Mouse (Mus musculus): ENCODE measurements around the gene Olfr883.

Gene Olfr883

DNA sequence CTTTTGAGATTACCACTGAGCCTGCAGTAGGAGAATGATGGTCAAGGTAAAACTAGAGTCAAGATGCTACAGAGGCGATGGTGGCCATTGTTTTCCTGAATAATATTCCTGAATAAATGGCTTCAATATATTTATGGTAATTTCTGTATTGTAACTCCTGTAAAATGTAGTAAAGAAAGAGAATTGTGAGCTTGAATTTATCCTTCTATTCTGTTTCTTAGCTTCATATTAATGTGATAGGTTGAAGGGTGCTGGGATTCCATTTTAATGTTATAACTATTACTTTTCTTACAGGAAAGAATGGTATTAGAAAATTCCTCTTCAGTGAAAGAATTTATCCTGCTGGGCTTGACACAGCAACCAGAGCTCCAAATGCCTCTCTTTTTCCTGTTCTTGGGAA, at the start of gene Olfr883:
Gene Olfr883, plus strand, starts transcription at position 301 of the 400 bp plus-strand sequence.
- DNase-seq (ENCODE audit: low read depth, low spot score): no peak

DNA sequence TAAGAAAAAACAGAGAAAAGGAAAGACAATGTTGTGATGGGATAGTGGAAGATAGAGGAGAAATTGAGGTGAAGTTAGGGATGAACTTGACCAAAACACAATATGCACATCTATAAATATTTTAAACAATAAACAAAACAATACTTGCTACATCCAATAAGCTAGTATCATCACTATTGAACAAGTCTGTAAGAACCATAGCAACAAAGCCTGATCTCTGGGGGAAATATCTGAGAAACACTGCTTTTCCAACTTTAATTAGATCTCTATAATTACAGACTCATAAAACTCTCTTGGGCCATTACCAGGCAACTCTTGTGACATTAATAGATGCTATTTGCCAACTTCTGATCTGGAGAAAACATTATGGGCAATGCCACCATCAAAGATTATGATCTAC, 34.1 kb upstream of the Olfr883 start, which contains the start of gene Olfr881:
Gene Olfr881, plus strand, starts transcription at position 301 of the 400 bp plus-strand sequence.
- DNase-seq (ENCODE audit: low read depth, low spot score): no peak

DNA sequence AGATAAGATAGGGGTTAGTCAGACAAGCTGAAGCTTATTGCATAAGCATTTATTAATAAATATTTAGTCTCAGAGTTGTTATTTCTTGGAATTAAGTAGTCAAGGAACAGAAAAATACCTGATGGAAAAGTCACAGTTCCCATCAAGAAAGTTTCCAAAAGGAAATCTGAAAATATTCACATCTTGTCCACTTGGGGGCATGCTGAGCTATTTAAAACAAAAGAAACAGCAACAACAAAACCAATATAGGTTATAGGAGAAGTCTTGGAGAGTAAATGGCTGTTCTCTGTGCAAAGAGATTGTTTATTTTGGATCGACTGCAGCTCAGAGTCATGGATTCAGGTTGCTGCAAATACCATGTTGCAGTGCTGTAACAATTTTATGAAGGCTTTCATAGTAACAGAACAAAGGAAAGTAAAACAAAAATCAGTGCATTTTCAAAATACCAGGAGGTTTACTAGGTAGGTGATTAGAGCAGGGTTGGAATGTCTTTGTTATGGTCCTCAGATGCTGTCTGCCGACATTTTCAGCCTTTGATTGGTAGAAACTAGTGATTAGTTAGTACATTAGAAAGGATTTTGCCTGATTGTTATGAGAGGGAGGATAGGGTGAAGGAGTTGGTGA, 26.9 kb upstream of the Olfr883 start:
- DNase-seq (ENCODE audit: low read depth, low spot score): peak; percentile 46

DNA sequence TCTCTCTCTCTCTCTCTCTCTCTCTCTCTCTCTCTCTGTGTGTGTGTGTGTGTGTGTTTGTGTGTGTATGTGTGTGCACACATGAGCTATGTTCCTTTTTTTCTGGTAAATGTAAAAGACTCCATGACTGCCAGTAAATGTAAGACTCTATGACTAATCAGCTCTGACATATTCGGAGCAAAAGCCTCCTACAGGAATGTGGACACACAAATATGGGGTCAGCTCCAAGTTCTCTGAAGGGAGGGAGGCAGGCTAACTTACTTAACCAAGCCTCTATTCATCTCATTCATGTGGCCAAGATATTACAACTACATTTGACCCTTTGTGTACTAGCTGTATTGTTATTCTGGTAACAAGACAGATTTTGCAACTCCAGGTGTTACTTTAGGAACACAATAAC, 25.6 kb upstream of the Olfr883 start:
- DNase-seq (ENCODE audit: low read depth, low spot score): no peak

DNA sequence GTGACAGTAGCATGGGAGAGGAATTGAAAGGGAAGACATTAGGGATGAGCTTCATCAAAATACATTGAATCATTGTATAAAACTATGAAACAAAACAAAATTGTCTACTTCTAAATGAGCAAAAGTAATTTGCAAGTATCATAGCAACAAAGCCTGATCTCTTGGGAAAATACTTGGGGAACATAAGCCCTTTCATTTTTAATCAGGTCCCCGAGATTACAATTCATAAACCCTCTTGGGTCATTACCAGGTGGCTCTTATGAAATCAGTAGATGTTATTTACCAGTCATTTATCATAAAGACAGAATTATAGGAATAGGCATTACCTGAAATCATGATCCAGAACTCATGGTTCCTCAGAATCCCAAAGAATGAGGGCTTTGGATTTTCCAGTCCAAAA, 20.6 kb downstream of the Olfr883 start, which contains the start of gene Olfr884:
Gene Olfr884, plus strand, starts transcription at position 301 of the 400 bp plus-strand sequence.
- DNase-seq (ENCODE audit: low read depth, low spot score): no peak

DNA sequence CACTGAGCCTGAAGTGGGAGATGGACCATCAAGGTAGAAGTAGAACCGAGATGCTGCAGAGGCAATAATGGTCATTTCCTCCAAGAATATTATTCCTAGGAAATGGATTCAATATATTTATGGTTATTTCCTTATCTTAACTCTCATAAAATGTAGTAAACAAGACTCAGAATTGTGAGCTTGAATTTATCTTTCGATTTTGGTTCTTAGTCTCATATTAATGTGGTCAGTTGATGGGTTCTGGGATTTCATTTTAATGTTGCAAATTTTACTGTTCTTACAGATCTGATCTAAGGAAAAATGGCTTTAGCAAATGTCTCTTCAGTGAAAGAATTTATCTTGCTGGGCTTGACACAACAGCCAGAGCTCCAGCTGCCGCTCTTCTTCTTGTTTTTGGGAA, 35.4 kb downstream of the Olfr883 start, which contains the start of gene Olfr885:
Gene Olfr885, plus strand, starts transcription at position 301 of the 400 bp plus-strand sequence.
- no peak for DNase-seq (ENCODE audit: low read depth, low spot score)

Data from 3T3-L1 (cell line).